ENCODE assay signal across 20 mouse cellular contexts in genomic region chr1:163670702-163671101, GRCm38 (mm10). TPM values are rescaled to one million over a fixed set of nuclear protein-coding genes. Genes with fewer than 3 reads are reported as not detected.
DNase-seq lines count a peak whose midpoint lies in the region; ATAC-seq and TF ChIP-seq lines count a peak whose summit lies in the region.
"Had no signal": no experiment of that assay in that cellular context is flagged by ENCODE, and none has a peak within 500 bp of the region (broad histone marks: within the 10 kb centered on the region; RNA-seq: fewer than 3 reads in every experiment).

No protein-coding gene starts in this region.

- H3K9ac ChIP-seq in kidney, embryonic 14.5 days (ENCODE audit: low read depth, low read length) = no peak overlapping the region
- H3K9ac ChIP-seq in lung, embryonic 16.5 days (ENCODE audit: low read length) = no peak overlapping the region
- H3K9ac ChIP-seq in lung, postnatal 0 days (replicated peaks; ENCODE audit: low read depth) = no peak overlapping the region
- H3K9ac ChIP-seq: heart, embryonic 15.5 days; midbrain, embryonic 13.5 days; stomach, embryonic 15.5 days had no signal

- 10% methylated on average over 4 of the region's 4 CpGs for WGBS in kidney, embryonic 14.5 days
- 25% methylated on average over 4 of the region's 4 CpGs for WGBS in lung, embryonic 16.5 days
- 22% methylated on average over 4 of the region's 4 CpGs for WGBS in lung, postnatal 0 days

- H3K4me1 ChIP-seq in kidney, embryonic 14.5 days (ENCODE audit: control insufficient read depth, insufficient read depth, low read length) = no peaks in the 10 kb centered on the region
- no peaks in the 10 kb centered on the region for H3K4me1 ChIP-seq in lung, embryonic 16.5 days (replicated peaks; ENCODE audit: control insufficient read depth, insufficient read depth, low read length)
- H3K4me1 ChIP-seq in lung, postnatal 0 days (ENCODE audit: insufficient read depth, low read depth, low read length) = no peaks in the 10 kb centered on the region
- H3K4me1 ChIP-seq: heart, embryonic 15.5 days; midbrain, embryonic 13.5 days; stomach, embryonic 15.5 days had no signal

- no peak overlapping the region for H3K27ac ChIP-seq in kidney, embryonic 14.5 days (ENCODE audit: low read depth, low read length)
- H3K27ac ChIP-seq in lung, embryonic 16.5 days (ENCODE audit: low read length) = no peak overlapping the region
- H3K27ac ChIP-seq in lung, postnatal 0 days (ENCODE audit: low read length) = no peak overlapping the region
- no peak overlapping the region for H3K27ac ChIP-seq in layer of hippocampus, adult 2 months
- H3K27ac ChIP-seq: heart, embryonic 15.5 days; midbrain, embryonic 13.5 days; stomach, embryonic 15.5 days had no signal

- H3K4me2 ChIP-seq in kidney, embryonic 14.5 days (replicated peaks; ENCODE audit: low read depth, low read length) = no peak overlapping the region
- H3K4me2 ChIP-seq in lung, embryonic 16.5 days (ENCODE audit: low read depth, low read length) = no peak overlapping the region
- H3K4me2 ChIP-seq in lung, postnatal 0 days (replicated peaks; ENCODE audit: low read depth, low read length) = no peak overlapping the region
- H3K4me2 ChIP-seq: heart, embryonic 15.5 days; midbrain, embryonic 13.5 days; stomach, embryonic 15.5 days had no signal

- no peaks in the 10 kb centered on the region for H3K36me3 ChIP-seq in kidney, embryonic 14.5 days (ENCODE audit: control insufficient read depth, insufficient read depth, low read length)
- no peaks in the 10 kb centered on the region for H3K36me3 ChIP-seq in lung, embryonic 16.5 days (ENCODE audit: control insufficient read depth, insufficient read depth, low read length)
- no peaks in the 10 kb centered on the region for H3K36me3 ChIP-seq in lung, postnatal 0 days (ENCODE audit: insufficient read depth, low read length)
- H3K36me3 ChIP-seq: heart, embryonic 15.5 days; midbrain, embryonic 13.5 days; stomach, embryonic 15.5 days had no signal

- H3K9me3 ChIP-seq in kidney, embryonic 14.5 days (ENCODE audit: control insufficient read depth, low read length) = no peaks in the 10 kb centered on the region
- no peaks in the 10 kb centered on the region for H3K9me3 ChIP-seq in lung, embryonic 16.5 days (ENCODE audit: control insufficient read depth, low read length)
- H3K9me3 ChIP-seq in lung, postnatal 0 days (ENCODE audit: low read length) = no peaks in the 10 kb centered on the region
- H3K9me3 ChIP-seq: heart, embryonic 15.5 days; midbrain, embryonic 13.5 days; stomach, embryonic 15.5 days had no signal

- no peak for TF ChIP-seq CTCF in lung, postnatal 0 days (IDR thresholded peaks at IDR 0.05)
- no peak for TF ChIP-seq CTCF in layer of hippocampus, adult 2 months (conservative IDR thresholded peaks at IDR 0.05)

- no peak overlapping the region for H3K4me3 ChIP-seq in kidney, embryonic 14.5 days (ENCODE audit: low read length)
- H3K4me3 ChIP-seq in lung, embryonic 16.5 days (ENCODE audit: low read length) = no peak overlapping the region
- no peak overlapping the region for H3K4me3 ChIP-seq in lung, postnatal 0 days (ENCODE audit: low read depth, low read length)
- no peak overlapping the region for H3K4me3 ChIP-seq in layer of hippocampus, adult 2 months
- H3K4me3 ChIP-seq: heart, embryonic 15.5 days; midbrain, embryonic 13.5 days; stomach, embryonic 15.5 days had no signal

- H3K27me3 ChIP-seq in kidney, embryonic 14.5 days (ENCODE audit: control insufficient read depth, insufficient read depth, low read length) = no peaks in the 10 kb centered on the region
- H3K27me3 ChIP-seq in lung, embryonic 16.5 days (ENCODE audit: control insufficient read depth, insufficient read depth, low read depth, low read length) = no peaks in the 10 kb centered on the region
- H3K27me3 ChIP-seq in lung, postnatal 0 days (replicated peaks; ENCODE audit: insufficient read depth, low read length) = no peaks in the 10 kb centered on the region
- H3K27me3 ChIP-seq: heart, embryonic 15.5 days; midbrain, embryonic 13.5 days; stomach, embryonic 15.5 days had no signal

- ATAC-seq in kidney, embryonic 14.5 days (ENCODE audit: low FRiP score, low TSS enrichment) = peak; percentile 93
- ATAC-seq in lung, embryonic 16.5 days (ENCODE audit: low read depth) = 0 out of 2 replicates have a peak, but pooled peaks have one; percentile 10
- ATAC-seq in lung, postnatal 0 days = no peak
- ATAC-seq: forebrain, embryonic 16.5 days; inflammation-experienced regulatory T-cells, adult 6 months; midbrain, embryonic 13.5 days had no signal

- TF ChIP-seq EP300 in lung, postnatal 0 days (IDR thresholded peaks at IDR 0.05) = no peak

- no peak for DNase-seq in kidney, adult 9 months
- no peak for DNase-seq in lung, postnatal 0 days (ENCODE audit: low spot score)
- DNase-seq in forelimb bud, embryonic 11.5 days (ENCODE audit: low read depth, low spot score) = peak; percentile 71
- DNase-seq in mesoderm, embryonic 11.5 days (ENCODE audit: low read depth, low spot score) = peak; percentile 56
- no peak for DNase-seq in heart, adult 18-20 months
- DNase-seq in layer of hippocampus, adult 2 months (ENCODE audit: low spot score in 2 of 2) = no peak
- DNase-seq: cerebellum, adult 9-11 months; layer of hippocampus, postnatal 36 days; left cerebral cortex, postnatal 4 days; spleen, adult 18-20 months had no signal

RNA-seq across cellular contexts. Expression of gene Mettl11b, which starts 54.3 kb away (rescaled TPM):
- polyA plus RNA-seq in kidney, embryonic 14.5 days (2014; fragmentation: Nextera tagmentation; extraction: Ambion mirVana) = 0.10 TPM in 1 of 2 replicates, not detected in the other
- polyA plus RNA-seq in lung, embryonic 16.5 days (2015; fragmentation: Nextera tagmentation; extraction: Ambion mirVana) = 0.59 and 0.92 TPM in 2 replicates
- 0.35 and 0.62 TPM in 2 replicates for polyA plus RNA-seq in lung, postnatal 0 days (2015; fragmentation: Nextera tagmentation; extraction: Ambion mirVana)
- 1 to 10 TPM; 4.1 to 7.5 TPM for total RNA-seq in heart, adult 18-20 months (2021)
- total RNA-seq in layer of hippocampus, adult 2 months (2021) = 1 to 10 TPM; 3.8 to 4.4 TPM
- total RNA-seq: granulocyte monocyte progenitor cell, adult 5-6 weeks; hematopoietic stem cell, adult 5-6 weeks had no signal
- polyA plus RNA-seq: inflammation-experienced regulatory T-cells, adult 6 months; thymus, postnatal 0 days had no signal

Comparison
In these comparisons a context has a peak if more than half of its experiments do, and no peak if none do; other contexts are left out.
1. DNase-seq: peak in forelimb bud, embryonic 11.5 days (single experiment) and mesoderm, embryonic 11.5 days (single experiment); none in kidney, adult 9 months (single experiment), lung, postnatal 0 days (single experiment), heart, adult 18-20 months (0 of 2) and layer of hippocampus, adult 2 months (0 of 2).